Comparison of ENCODE assay signal across 10 mouse cellular contexts in genomic region chr7:13123554-13124153, GRCm38 (mm10). TPM values are rescaled to one million over a fixed set of nuclear protein-coding genes. Genes with fewer than 3 reads are reported as not detected.
DNase-seq lines count a peak whose midpoint lies in the region; ATAC-seq lines count a peak whose summit lies in the region.
"Not testable (repeated sequence)": the region's sequence is repeated elsewhere in the genome, so short reads cannot be mapped to it uniquely, and the experiment has no call there.
"Had no signal": no experiment of that assay in that cellular context is flagged by ENCODE, and none has a peak within 500 bp of the region (broad histone marks: within the 10 kb centered on the region; RNA-seq: fewer than 3 reads in every experiment).

No protein-coding gene starts in this region.

- H3K27me3 ChIP-seq in hindbrain, embryonic 15.5 days; limb, embryonic 10.5 days (ENCODE audit: low read depth, poor library complexity, severe bottlenecking); neural tube, embryonic 12.5 days (replicated peaks): not testable (repeated sequence)

- H3K4me3 ChIP-seq in hindbrain, embryonic 15.5 days: peak overlapping the region; percentile 33
- peak overlapping the region; percentile 33 for H3K4me3 ChIP-seq in limb, embryonic 10.5 days
- not testable (repeated sequence) for H3K4me3 ChIP-seq in neural tube, embryonic 12.5 days

- H3K9ac ChIP-seq in hindbrain, embryonic 15.5 days: 0 out of 2 replicates have a peak overlapping the region, but pooled peaks have one; percentile 13
- not testable (repeated sequence) for H3K9ac ChIP-seq in neural tube, embryonic 12.5 days

- peak overlapping the region; percentile 52 for H3K4me2 ChIP-seq in hindbrain, embryonic 15.5 days
- peak overlapping the region; percentile 51 for H3K4me2 ChIP-seq in neural tube, embryonic 12.5 days (replicated peaks)

- not testable (repeated sequence) for H3K36me3 ChIP-seq in hindbrain, embryonic 15.5 days; limb, embryonic 10.5 days; neural tube, embryonic 12.5 days

- WGBS in hindbrain, embryonic 15.5 days: 3% methylated on average over 19 of the region's 34 CpGs
- under 1% methylated on average over 27 of the region's 34 CpGs for WGBS in limb, embryonic 10.5 days
- WGBS in neural tube, embryonic 12.5 days: under 1% methylated on average over 25 of the region's 34 CpGs

- H3K9me3 ChIP-seq in hindbrain, embryonic 15.5 days; limb, embryonic 10.5 days (replicated peaks); neural tube, embryonic 12.5 days: not testable (repeated sequence)

- DNase-seq in embryo, embryonic 10.5 days (ENCODE audit: low spot score): peak; percentile 0
- not testable (repeated sequence) for DNase-seq in limb, embryonic 10.5 days (ENCODE audit: low spot score)
- DNase-seq in lung, postnatal 14 days: peak; percentile 1
- peak; percentile 4 for DNase-seq in thymus, postnatal 25 days

- H3K27ac ChIP-seq in hindbrain, embryonic 15.5 days (replicated peaks); limb, embryonic 10.5 days; neural tube, embryonic 12.5 days: not testable (repeated sequence)

- not testable (repeated sequence) for H3K4me1 ChIP-seq in hindbrain, embryonic 15.5 days (replicated peaks); limb, embryonic 10.5 days; neural tube, embryonic 12.5 days

- ATAC-seq in activated CD4-positive, CD25-positive, alpha-beta regulatory T cell, adult 4 months: peak; percentile 49
- peak; percentile 100 for ATAC-seq in granulocyte monocyte progenitor cell, adult 5-6 weeks (replicated peaks; ENCODE audit: poor library complexity, severe bottlenecking)
- peak; percentile 97 for ATAC-seq in hindbrain, embryonic 15.5 days (ENCODE audit: low FRiP score, low read depth)
- ATAC-seq in neural tube, embryonic 12.5 days (ENCODE audit: low FRiP score, low read depth): peak; percentile 94

RNA-seq across cellular contexts. Expression of gene Vmn1r86, which starts 3.9 kb away (rescaled TPM):
- not detected for polyA plus RNA-seq in activated CD4-positive, CD25-positive, alpha-beta regulatory T cell, adult 4 months (2017; shearing (Covaris generic))
- total RNA-seq in granulocyte monocyte progenitor cell, adult 5-6 weeks (2014; fragmentation: Nextera tagmentation): not detected in 2 replicates
- not detected in 2 replicates for total RNA-seq in granulocyte monocyte progenitor cell, adult 5-6 weeks (2017)
- polyA plus RNA-seq in hindbrain, embryonic 15.5 days (2015; fragmentation: Nextera tagmentation; extraction: Ambion mirVana): 0.03 TPM in 1 of 2 replicates, not detected in the other
- not detected in 2 replicates for polyA plus RNA-seq in limb, embryonic 10.5 days (2016; fragmentation: Nextera tagmentation; extraction: Ambion mirVana)
- not detected in 2 replicates for polyA plus RNA-seq in neural tube, embryonic 12.5 days (2016; fragmentation: Nextera tagmentation; extraction: Ambion mirVana)
- total RNA-seq: layer of hippocampus, postnatal 25 days had no signal
- polyA plus RNA-seq: gonadal fat pad, adult 2 months had no signal

RNA-seq across cellular contexts. Expression of gene Vmn1r87, which starts 16.3 kb away (rescaled TPM):
- under 1 TPM in 1 of 2 experiments, not detected in 1; 0.25 TPM for polyA plus RNA-seq in activated CD4-positive, CD25-positive, alpha-beta regulatory T cell, adult 4 months (2017; shearing (Covaris generic))
- not detected in 2 replicates for total RNA-seq in granulocyte monocyte progenitor cell, adult 5-6 weeks (2014; fragmentation: Nextera tagmentation)
- total RNA-seq in granulocyte monocyte progenitor cell, adult 5-6 weeks (2017): not detected in 2 replicates
- polyA plus RNA-seq in hindbrain, embryonic 15.5 days (2015; fragmentation: Nextera tagmentation; extraction: Ambion mirVana): not detected in 2 replicates
- polyA plus RNA-seq in limb, embryonic 10.5 days (2016; fragmentation: Nextera tagmentation; extraction: Ambion mirVana): not detected in 2 replicates
- polyA plus RNA-seq in neural tube, embryonic 12.5 days (2016; fragmentation: Nextera tagmentation; extraction: Ambion mirVana): not detected in 2 replicates
- total RNA-seq: layer of hippocampus, postnatal 25 days had no signal
- polyA plus RNA-seq: gonadal fat pad, adult 2 months had no signal

RNA-seq across cellular contexts. Expression of gene Vmn1r85, which starts 28.7 kb away (rescaled TPM):
- polyA plus RNA-seq in activated CD4-positive, CD25-positive, alpha-beta regulatory T cell, adult 4 months (2017; shearing (Covaris generic)): under 1 TPM in 1 of 2 experiments, not detected in 1; 0.08 TPM
- not detected in 2 replicates for total RNA-seq in granulocyte monocyte progenitor cell, adult 5-6 weeks (2014; fragmentation: Nextera tagmentation)
- total RNA-seq in granulocyte monocyte progenitor cell, adult 5-6 weeks (2017): not detected in 2 replicates
- 0.13 and 0.14 TPM in 2 replicates for polyA plus RNA-seq in hindbrain, embryonic 15.5 days (2015; fragmentation: Nextera tagmentation; extraction: Ambion mirVana)
- polyA plus RNA-seq in limb, embryonic 10.5 days (2016; fragmentation: Nextera tagmentation; extraction: Ambion mirVana): not detected in 2 replicates
- polyA plus RNA-seq in neural tube, embryonic 12.5 days (2016; fragmentation: Nextera tagmentation; extraction: Ambion mirVana): not detected in 2 replicates
- total RNA-seq: layer of hippocampus, postnatal 25 days had no signal
- polyA plus RNA-seq: gonadal fat pad, adult 2 months had no signal

RNA-seq across cellular contexts. Expression of gene Vmn1r88, which starts 35.7 kb away (rescaled TPM):
- under 1 TPM in 1 of 2 experiments, not detected in 1; 0.15 TPM for polyA plus RNA-seq in activated CD4-positive, CD25-positive, alpha-beta regulatory T cell, adult 4 months (2017; shearing (Covaris generic))
- 0.26 TPM in 1 of 2 replicates, not detected in the other for total RNA-seq in granulocyte monocyte progenitor cell, adult 5-6 weeks (2014; fragmentation: Nextera tagmentation)
- total RNA-seq in granulocyte monocyte progenitor cell, adult 5-6 weeks (2017): not detected in 2 replicates
- not detected in 2 replicates for polyA plus RNA-seq in hindbrain, embryonic 15.5 days (2015; fragmentation: Nextera tagmentation; extraction: Ambion mirVana)
- polyA plus RNA-seq in limb, embryonic 10.5 days (2016; fragmentation: Nextera tagmentation; extraction: Ambion mirVana): not detected in 2 replicates
- polyA plus RNA-seq in neural tube, embryonic 12.5 days (2016; fragmentation: Nextera tagmentation; extraction: Ambion mirVana): not detected in 2 replicates
- polyA plus RNA-seq: gonadal fat pad, adult 2 months had no signal

Comparison
In these comparisons a context has a peak if more than half of its experiments do, and no peak if none do; other contexts are left out.
1. ATAC-seq: peak in every context shown above with its lines; median percentile 100 in granulocyte monocyte progenitor cell, adult 5-6 weeks; 97 in hindbrain, embryonic 15.5 days; 94 in neural tube, embryonic 12.5 days; 49 in activated CD4-positive, CD25-positive, alpha-beta regulatory T cell, adult 4 months.